Comparison of ENCODE assay signal across 16 mouse cellular contexts in genomic region chr2:145613705-145614104, GRCm38 (mm10).
DNase-seq lines count a peak whose midpoint lies in the region; ATAC-seq and TF ChIP-seq lines count a peak whose summit lies in the region.
"Had no signal": no experiment of that assay in that cellular context is flagged by ENCODE, and none has a peak within 500 bp of the region (broad histone marks: within the 10 kb centered on the region; RNA-seq: fewer than 3 reads in every experiment).

No protein-coding gene starts in this region.

- H3K27me3 ChIP-seq in midbrain, embryonic 11.5 days (ENCODE audit: control insufficient read depth, insufficient read depth, low read length), result no peaks in the 10 kb centered on the region
- H3K27me3 ChIP-seq in midbrain, embryonic 10.5 days (ENCODE audit: low read depth, poor library complexity, severe bottlenecking), result no peaks in the 10 kb centered on the region
- no peaks in the 10 kb centered on the region for H3K27me3 ChIP-seq in kidney, postnatal 0 days (ENCODE audit: insufficient read depth, low read length)
- H3K27me3 ChIP-seq in neural tube, embryonic 14.5 days (ENCODE audit: control insufficient read depth, insufficient read depth, low read length), result no peaks in the 10 kb centered on the region
- H3K27me3 ChIP-seq: liver, embryonic 13.5 days had no signal

- peak; percentile 34 for ATAC-seq in midbrain, embryonic 11.5 days (ENCODE audit: low FRiP score)
- peak; percentile 52 for ATAC-seq in kidney, postnatal 0 days (replicated peaks; ENCODE audit: low FRiP score, low read depth)
- peak; percentile 47; the same call in 1 of the 2 replicates for ATAC-seq in neural tube, embryonic 14.5 days (ENCODE audit: low read depth)

- 78% methylated on average over 8 of the region's 8 CpGs for WGBS in midbrain, embryonic 11.5 days
- WGBS in midbrain, embryonic 10.5 days, result 86% methylated on average over 8 of the region's 8 CpGs
- WGBS in kidney, postnatal 0 days, result 54% methylated on average over 8 of the region's 8 CpGs
- 82% methylated on average over 8 of the region's 8 CpGs for whole genome bisulfite sequencing in neural tube, embryonic 14.5 days
- 91% methylated on average over 8 of the region's 8 CpGs for WGBS in lung, adult 2 months

- no peak overlapping the region for H3K4me3 ChIP-seq in midbrain, embryonic 11.5 days (ENCODE audit: low read depth, low read length)
- H3K4me3 ChIP-seq in midbrain, embryonic 10.5 days, result no peak overlapping the region
- H3K4me3 ChIP-seq in kidney, postnatal 0 days (replicated peaks; ENCODE audit: low read depth, low read length), result no peak overlapping the region
- H3K4me3 ChIP-seq in neural tube, embryonic 14.5 days (ENCODE audit: low read depth, low read length), result no peak overlapping the region
- no peak overlapping the region for H3K4me3 ChIP-seq in lung, adult 2 months (replicated peaks; ENCODE audit: extremely low read depth, low read depth, low read length)
- H3K4me3 ChIP-seq: erythroblast, embryonic 14.5 days; liver, embryonic 13.5 days had no signal

- DNase-seq in cerebellum, postnatal 10 days, result peak; percentile 16 to 29
- no peak for DNase-seq in cerebellum, postnatal 36 days
- DNase-seq in midbrain, embryonic 11.5 days (ENCODE audit: low spot score, missing footprints), result no peak
- no peak for DNase-seq in midbrain, embryonic 10.5 days (ENCODE audit: low spot score)
- no peak for DNase-seq in kidney, postnatal 0 days (ENCODE audit: low spot score)
- no peak for DNase-seq in thymus, postnatal 10 days (ENCODE audit: low spot score in 2 of 2)
- DNase-seq in lung, adult 2 months, result no peak
- DNase-seq: adrenal gland, postnatal 25 days; cerebellum, adult 11-12 months; embryo, embryonic 11 days; heart, postnatal 4 days; left cerebral cortex, postnatal 4 days; liver, embryonic 13.5 days; lung, postnatal 4 days had no signal

- no peaks in the 10 kb centered on the region for H3K9me3 ChIP-seq in midbrain, embryonic 11.5 days (ENCODE audit: control insufficient read depth, low read length)
- H3K9me3 ChIP-seq in midbrain, embryonic 10.5 days (replicated peaks), result no peaks in the 10 kb centered on the region
- H3K9me3 ChIP-seq in kidney, postnatal 0 days (replicated peaks; ENCODE audit: low read length), result no peaks in the 10 kb centered on the region
- H3K9me3 ChIP-seq in neural tube, embryonic 14.5 days (ENCODE audit: control insufficient read depth, low read length), result no peaks in the 10 kb centered on the region
- H3K9me3 ChIP-seq: liver, embryonic 13.5 days had no signal

- TF ChIP-seq POLR2A in lung, adult 2 months (IDR thresholded peaks at IDR 0.05; ENCODE audit: borderline replicate concordance, extremely low read depth, low read depth, low read length), result no peak

- H3K36me3 ChIP-seq in midbrain, embryonic 11.5 days (ENCODE audit: control insufficient read depth, insufficient read depth, low read length), result no peaks in the 10 kb centered on the region
- H3K36me3 ChIP-seq in midbrain, embryonic 10.5 days, result no peaks in the 10 kb centered on the region
- H3K36me3 ChIP-seq in kidney, postnatal 0 days (ENCODE audit: insufficient read depth, low read length), result no peaks in the 10 kb centered on the region
- H3K36me3 ChIP-seq in neural tube, embryonic 14.5 days (ENCODE audit: control insufficient read depth, insufficient read depth, low read length), result no peaks in the 10 kb centered on the region
- H3K36me3 ChIP-seq: liver, embryonic 13.5 days had no signal

- TF ChIP-seq CTCF in kidney, postnatal 0 days (IDR thresholded peaks at IDR 0.05; ENCODE audit: low read depth), result no peak
- TF ChIP-seq CTCF in lung, adult 2 months (IDR thresholded peaks at IDR 0.05; ENCODE audit: insufficient read depth, low read length), result no peak

- no peak overlapping the region for H3K27ac ChIP-seq in midbrain, embryonic 11.5 days (ENCODE audit: low read depth, low read length)
- no peak overlapping the region for H3K27ac ChIP-seq in midbrain, embryonic 10.5 days (replicated peaks)
- peak overlapping the region; percentile 36; the same call in 1 of the 2 replicates for H3K27ac ChIP-seq in kidney, postnatal 0 days
- no peak overlapping the region for H3K27ac ChIP-seq in neural tube, embryonic 14.5 days (ENCODE audit: low read depth, low read length)
- H3K27ac ChIP-seq: liver, embryonic 13.5 days had no signal

- H3K4me1 ChIP-seq in midbrain, embryonic 11.5 days (ENCODE audit: control insufficient read depth, insufficient read depth, low read length), result no peaks in the 10 kb centered on the region
- H3K4me1 ChIP-seq in midbrain, embryonic 10.5 days, result peaks cover 5% of the 10 kb centered on the region; the same call in 1 of the 2 replicates
- H3K4me1 ChIP-seq in kidney, postnatal 0 days (replicated peaks; ENCODE audit: insufficient read depth, low read length), result no peaks in the 10 kb centered on the region
- H3K4me1 ChIP-seq in neural tube, embryonic 14.5 days (ENCODE audit: control insufficient read depth, insufficient read depth, low read length), result no peaks in the 10 kb centered on the region
- H3K4me1 ChIP-seq in lung, adult 2 months (ENCODE audit: control insufficient read depth, insufficient read depth, low read length), result no peaks in the 10 kb centered on the region

- H3K9ac ChIP-seq in midbrain, embryonic 11.5 days (ENCODE audit: low read length), result no peak overlapping the region
- no peak overlapping the region for H3K9ac ChIP-seq in kidney, postnatal 0 days (ENCODE audit: low read depth, low read length)
- no peak overlapping the region for H3K9ac ChIP-seq in neural tube, embryonic 14.5 days (replicated peaks; ENCODE audit: low read depth, low read length)
- H3K9ac ChIP-seq: liver, embryonic 13.5 days had no signal

- H3K4me2 ChIP-seq in midbrain, embryonic 11.5 days, result no peak overlapping the region
- no peak overlapping the region for H3K4me2 ChIP-seq in kidney, postnatal 0 days (ENCODE audit: low read length)
- no peak overlapping the region for H3K4me2 ChIP-seq in neural tube, embryonic 14.5 days (ENCODE audit: low read depth, low read length)
- H3K4me2 ChIP-seq: liver, embryonic 13.5 days had no signal

Comparison
In these comparisons a context has a peak if more than half of its experiments do, and no peak if none do; other contexts are left out.
1. DNase-seq: peak in cerebellum, postnatal 10 days (2 of 2); none in cerebellum, postnatal 36 days (0 of 2), midbrain, embryonic 11.5 days (single experiment), midbrain, embryonic 10.5 days (single experiment), kidney, postnatal 0 days (single experiment), thymus, postnatal 10 days (0 of 2) and lung, adult 2 months (single experiment).
2. Peak in every context shown above with its lines, with median percentiles within 50 percentile points of each other: ATAC-seq.